Mouse (Mus musculus): ENCODE results near the gene Plxnd1.

Gene Plxnd1

DNA sequence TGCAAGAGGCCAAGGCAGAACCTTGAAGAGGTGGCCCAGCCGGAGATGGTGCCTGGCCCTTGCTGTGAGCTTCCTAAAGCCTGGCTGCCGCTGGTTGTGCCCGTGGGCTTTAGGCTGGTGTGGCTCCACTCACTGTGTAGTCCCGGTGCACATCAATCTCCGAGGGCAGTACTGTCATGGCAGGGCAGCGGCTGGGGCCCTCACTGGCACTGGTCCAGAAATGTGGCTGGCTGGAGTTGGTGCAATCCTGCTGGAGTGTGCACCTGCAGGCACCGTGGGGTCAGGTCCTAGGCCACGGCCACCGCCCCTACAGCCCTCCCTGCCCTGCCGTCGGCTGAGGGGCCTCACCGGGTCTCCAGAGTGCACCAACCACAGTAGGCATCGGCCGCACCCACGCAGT is 17.0 kb downstream of the Plxnd1 start:
- DNase-seq = peak in 1 of 2 experiments; percentile 36

DNA sequence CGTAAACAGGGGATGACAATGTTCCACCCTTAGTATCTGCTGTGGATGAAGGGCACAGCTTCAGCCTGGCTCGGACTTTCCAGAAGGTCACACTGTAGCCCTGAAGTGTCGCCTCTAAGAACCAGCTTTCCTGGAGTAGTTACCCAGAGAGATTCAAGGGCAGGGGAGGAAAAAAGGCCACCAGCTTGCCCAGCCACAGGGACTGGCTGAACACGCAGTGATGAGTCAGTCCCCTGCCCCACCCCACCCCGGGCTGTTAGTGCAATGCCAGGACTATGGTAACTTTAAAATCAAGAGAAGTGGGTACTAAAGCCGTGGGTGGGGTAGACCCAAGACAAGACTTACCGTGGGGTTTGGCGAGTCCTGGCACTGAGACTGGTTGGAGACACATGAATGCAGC is 19.2 kb downstream of the Plxnd1 start:
- DNase-seq = no peak

GRCm38 (mm10) chr6:115973881-115974662 is 20.7 kb downstream of the Plxnd1 start:
- no peak for DNase-seq

DNA sequence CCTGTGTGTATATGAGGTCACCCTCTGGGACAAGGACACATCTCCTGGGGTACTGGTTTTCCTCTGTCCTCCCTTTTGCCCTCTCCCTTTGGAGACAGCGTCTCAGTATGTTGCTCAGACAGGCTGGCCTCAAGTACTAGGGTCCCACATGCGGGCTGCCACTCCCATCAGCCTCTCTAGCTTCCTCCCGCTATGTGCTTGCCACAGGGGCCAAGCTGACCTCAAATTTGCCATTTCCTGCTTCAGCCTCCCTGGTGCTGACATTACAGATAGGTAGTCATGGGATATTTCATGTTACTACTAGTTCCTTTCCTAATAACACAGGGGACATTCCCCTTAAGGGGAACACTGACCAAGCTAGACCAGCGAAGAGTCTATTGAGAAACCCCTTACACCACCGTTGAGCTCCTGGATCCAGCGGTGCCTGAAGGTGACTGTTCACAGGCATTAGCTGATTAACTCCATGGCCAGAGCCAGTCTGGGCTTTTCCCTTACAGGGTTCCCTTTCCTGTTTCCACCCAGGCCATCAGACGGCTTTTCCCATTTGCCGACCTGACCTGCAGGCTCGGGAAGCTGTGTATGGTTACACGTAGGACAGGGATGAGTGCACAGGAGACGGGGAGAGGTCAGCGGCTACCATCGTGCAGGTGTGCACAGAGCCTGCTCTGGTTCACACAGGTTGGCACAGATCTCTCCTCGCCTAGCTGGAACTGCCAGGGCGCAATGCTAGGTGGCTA is 21.5 kb downstream of the Plxnd1 start:
- DNase-seq = peak in 1 of 2 experiments; percentile 53

DNA sequence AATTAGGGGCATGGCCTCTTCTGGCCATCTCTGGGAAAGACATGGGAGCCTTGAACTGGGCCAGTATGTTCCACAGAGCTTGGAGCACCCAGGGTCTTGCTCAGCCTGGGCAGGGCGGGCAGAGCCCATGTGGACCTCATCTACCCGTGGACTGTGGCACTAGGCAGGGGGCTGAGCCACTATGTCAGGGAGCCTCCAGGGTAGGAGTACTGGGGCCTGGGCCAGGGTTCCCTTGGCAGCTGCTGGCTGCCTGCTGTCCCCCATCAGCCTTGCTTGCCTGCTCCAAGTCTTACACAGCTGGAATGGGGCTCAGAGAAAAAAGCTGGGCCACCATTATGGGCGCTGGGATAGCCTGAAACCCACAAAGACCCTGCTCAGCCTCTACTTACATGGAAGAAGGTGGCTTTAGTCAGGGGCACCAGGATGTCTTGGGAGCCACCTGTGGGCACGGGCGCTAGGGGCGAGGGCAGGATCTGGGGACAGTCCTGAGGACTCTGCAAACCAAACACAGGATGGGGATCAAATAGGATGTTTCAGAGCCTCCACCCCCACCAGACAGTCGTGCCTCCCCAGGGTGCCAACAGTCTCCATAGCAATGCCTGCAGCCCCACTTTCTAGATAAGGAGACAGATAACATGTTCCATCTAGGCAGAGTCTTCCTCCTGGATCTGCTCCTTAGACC is 22.6 kb downstream of the Plxnd1 start:
- DNase-seq = peak in 1 of 2 experiments; percentile 36

DNA sequence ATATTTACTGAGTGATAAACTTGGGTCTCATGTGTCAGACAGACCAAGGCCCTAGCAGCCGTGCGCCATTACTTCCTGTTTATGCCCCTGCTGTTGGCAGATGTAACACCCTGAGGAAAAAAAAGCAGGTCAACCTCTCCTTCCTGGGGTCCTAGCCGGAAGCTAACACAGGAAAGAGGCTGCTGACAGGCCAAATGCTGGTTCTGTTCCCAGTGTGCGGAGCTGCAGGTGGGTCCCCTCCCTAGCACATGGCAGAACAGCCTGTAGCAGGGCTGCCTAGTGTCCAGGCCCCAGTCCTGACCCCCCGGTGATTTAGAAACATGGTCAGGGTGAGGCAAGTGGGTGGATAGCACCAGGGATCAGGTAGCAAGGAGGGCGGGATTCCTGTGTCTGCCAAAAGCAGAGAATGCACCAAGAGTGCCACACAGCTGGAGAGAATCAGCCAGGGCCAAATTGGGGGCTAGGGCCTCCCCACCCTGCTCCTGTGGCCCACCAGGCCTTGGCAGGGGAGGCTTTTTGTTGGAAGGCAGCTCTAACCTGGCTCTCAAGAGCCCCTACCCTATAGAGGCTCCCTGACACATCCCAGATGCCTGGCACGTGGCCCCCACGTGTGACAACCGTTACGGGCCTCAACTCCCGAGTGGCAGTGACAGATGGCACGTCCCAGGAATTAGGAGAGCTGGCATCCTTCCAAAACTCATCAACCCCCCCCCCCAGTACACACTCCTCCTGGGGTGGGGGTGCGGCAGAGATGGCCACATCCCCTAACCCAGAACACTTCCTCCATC is 23.3 kb downstream of the Plxnd1 start:
- DNase-seq = peak in 1 of 2 experiments; percentile 79

DNA sequence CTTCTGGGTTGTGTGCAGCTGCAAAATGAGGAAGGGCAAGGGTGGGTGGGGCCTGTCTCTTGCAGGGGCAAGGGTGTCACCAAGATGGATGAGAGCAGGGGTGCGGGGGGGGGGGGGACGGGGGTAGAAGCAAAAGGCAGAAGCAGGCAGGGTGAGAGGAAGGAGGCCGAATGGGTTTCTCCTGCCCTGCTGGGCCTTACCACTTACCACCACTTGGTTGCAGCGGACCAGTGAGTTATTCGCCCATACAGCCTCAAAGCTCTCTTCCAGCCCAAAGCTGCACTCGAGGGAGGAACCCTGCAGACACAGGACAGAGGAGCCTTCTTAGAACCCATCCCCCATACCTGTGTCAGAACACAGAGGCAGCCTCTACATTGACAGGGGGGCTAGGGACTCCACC is 24.9 kb downstream of the Plxnd1 start:
- no peak for DNase-seq

GRCm38 (mm10) chr6:115969103-115969502 is 25.7 kb downstream of the Plxnd1 start:
- DNase-seq = no peak

DNA sequence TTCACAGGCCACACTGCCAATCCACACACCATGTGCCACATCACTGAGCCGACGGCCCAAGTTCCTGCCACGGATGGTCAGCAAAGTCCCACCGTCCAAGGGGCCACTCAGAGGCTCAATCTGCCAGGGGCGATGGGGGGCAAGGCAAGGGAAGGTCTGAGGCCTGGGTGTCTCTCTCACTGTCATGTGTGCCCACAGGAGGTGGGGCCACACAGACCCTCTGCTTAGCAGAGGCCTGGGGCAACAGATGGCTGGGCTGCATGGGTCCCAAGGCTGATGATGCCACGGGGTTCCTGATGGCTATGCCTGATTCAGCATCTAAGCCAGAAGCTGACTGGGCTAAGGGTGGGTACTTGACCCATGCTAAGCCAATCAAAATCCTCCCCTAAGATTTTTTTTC is 26.1 kb downstream of the Plxnd1 start:
- DNase-seq = no peak

- DNase-seq = no peak
Measured at GRCm38 (mm10) chr6:115968086-115968485, 26.7 kb downstream of the Plxnd1 start.

DNA sequence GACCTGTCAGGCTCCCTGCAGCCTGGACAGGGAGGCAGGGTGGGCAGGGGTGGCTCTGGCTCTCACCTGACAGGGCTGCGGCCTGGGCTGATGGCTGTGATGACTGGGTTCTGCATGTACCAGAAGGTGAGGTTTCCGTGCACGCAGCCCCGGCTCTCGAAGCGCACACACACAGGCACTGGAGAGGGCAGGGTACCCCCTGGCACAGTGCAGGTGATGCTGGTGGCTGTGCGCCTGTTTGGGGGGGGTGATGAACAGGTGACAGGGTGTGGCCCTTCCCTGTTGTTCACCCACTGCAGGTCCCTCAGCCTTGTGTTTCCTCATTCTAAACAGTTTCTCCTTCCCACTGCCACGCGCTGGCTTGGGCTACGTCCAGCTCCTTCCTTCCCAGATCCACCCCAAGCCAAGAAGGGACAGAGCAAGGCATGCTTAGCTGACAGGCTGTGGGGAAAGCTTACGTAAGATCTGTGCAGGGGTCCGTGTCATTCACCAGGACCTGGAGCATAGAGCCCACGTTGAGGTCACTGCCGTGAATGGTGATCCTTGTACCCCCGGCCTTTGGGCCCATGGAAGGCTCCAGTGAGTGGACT is 27.4 kb downstream of the Plxnd1 start:
- no peak for DNase-seq

DNA sequence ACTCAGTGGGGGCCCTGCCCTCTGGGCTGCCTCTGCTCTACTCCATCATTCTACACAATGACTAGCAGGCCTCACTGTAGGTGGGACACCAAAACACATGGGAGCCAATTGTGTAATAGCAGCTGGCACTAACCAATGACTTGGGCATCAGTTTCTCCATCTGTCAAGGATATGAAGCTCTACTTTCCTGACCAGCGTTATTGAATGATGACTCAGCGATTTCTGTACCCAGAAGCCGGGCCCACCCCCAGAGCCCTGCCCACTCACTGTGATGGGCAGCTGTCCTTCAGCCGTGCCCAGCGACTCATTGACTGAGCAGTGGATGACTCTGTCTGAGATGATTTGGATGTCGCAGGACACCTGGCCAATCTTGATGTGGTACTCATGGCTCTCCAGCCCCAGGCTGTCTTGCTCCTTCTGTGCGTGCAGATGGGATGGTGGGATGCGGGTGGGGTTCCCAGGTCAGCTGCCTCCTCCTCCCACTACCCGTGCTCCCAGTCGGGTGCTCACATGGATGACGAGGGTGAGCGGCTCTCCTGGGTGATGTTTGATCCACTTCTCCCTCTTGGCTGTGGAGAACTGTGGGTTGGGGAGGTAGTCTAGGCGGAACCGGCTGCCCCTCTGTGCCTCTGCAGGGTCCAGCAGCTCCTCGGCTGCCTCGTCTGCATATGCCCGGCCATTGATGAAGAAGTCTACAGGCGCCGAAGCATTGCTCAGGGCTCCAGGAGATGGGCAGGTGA is 28.4 kb downstream of the Plxnd1 start:
- no peak for DNase-seq

GRCm38 (mm10) chr6:115963656-115964055 is 31.1 kb downstream of the Plxnd1 start:
- DNase-seq = peak in 1 of 2 experiments; percentile 56

GRCm38 (mm10) chr6:115962439-115963085 is 32.2 kb downstream of the Plxnd1 start:
- no peak for DNase-seq

GRCm38 (mm10) chr6:115961743-115962142 is 33.1 kb downstream of the Plxnd1 start:
- no peak for DNase-seq

DNA sequence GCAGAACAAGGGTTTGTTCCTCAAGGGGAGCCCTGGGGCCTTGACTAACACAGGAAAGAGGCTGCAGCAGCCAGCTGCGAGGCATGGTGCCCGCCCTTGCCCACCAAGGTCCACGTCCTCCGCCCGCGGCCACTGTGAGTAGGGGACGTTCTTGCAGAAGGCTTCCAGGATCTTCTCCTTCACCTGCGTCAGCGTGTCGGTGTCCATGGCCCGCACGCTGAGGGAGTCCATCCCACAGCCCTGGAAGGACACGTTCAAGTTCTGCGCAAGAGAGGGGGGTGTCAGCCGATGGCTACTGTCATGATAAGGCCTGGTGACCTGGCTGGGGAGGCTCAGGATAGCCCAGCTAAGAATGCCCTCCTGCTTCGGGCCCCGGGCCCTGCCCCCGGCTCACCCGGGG is 34.5 kb downstream of the Plxnd1 start:
- DNase-seq = no peak

GRCm38 (mm10) chr6:115959151-115959691 is 35.6 kb downstream of the Plxnd1 start:
- DNase-seq = peak; percentile 88 to 91

DNA sequence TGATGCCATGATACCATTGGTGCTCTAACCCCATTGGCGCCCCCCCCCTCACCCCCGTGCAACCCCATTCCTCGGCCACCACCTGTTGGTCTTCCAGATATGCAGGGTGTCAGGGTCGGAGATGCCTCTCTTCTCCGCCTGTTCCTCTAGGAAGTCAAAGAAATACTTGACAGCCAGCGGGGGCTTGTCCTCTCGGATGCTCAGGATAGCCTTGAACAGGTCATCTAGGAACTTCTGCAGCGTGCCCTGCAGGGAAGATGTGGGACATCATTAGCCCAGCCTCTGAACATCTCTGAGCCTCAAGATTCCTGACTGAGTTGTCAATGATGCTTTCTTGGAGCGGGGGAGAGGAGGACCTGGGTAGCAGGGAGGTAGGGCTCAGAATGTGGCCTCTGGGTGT is 36.4 kb downstream of the Plxnd1 start:
- DNase-seq = no peak

GRCm38 (mm10) chr6:115957681-115958080 is 37.1 kb downstream of the Plxnd1 start:
- peak in 1 of 2 experiments; percentile 35 for DNase-seq

DNA sequence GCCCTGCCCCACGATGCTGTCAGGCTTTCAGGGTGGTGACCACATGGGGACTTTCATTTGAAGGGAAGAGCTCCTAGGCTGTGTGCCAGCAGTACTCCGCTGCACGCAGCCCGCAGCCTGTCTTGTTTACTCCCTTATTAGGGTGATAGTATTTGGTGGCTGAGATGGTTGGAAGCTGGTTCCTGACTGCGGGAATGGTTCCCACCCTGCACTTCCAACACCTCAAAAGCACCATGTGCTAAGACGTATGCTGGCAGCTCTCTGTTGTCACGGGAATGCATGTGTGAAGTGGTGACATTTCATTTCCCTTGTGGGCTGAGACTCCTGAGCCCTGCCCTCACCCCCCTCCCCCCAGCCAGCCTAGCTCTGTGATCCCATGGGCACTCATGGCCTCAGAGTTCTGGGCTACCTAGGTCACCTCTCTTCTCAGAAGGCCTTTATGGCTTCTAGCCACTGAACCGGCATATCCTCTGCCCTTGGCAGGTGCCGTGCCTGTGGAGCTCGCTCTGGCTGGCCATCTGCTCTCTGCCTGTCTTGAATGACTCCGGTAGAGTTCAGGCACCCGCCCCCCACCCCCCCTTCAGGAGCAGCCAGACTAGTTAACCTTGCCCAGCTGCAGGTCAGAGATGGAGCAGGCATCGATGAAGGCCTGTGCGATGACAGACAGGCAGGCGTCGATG is 37.7 kb downstream of the Plxnd1 start:
- DNase-seq = peak; percentile 68 to 84

Data from kidney, postnatal 25 days (tissue).